Mouse (Mus musculus): ENCODE measurements around the gene Cfap299.
"Not testable (repeated sequence)": the region's sequence is repeated elsewhere in the genome, so short reads cannot be mapped to it uniquely, and the experiment has no call there.

Gene Cfap299

GRCm38 (mm10) chr5:98574711-98575470, 245.8 kb downstream of the Cfap299 start:
- ChIA-PET CTCF (no interaction called here), POLR2A (interaction anchor here in 1 of 4 experiments (0.5 to 1.8 kb wide), 2 partner anchors 15 to 203 kb away, joined by 3 read pairs; no protein-coding TSS in a partner anchor)

- ChIA-PET CTCF (no interaction called here), POLR2A (interaction anchor here in 1 of 4 experiments (1.8 kb wide), 1 partner anchor 15 kb away, joined by 3 read pairs; no protein-coding TSS in a partner anchor)
Measured at GRCm38 (mm10) chr5:98575471-98575834, 246.3 kb downstream of the Cfap299 start.

GRCm38 (mm10) chr5:98576538-98576937, 247.4 kb downstream of the Cfap299 start:
- CTCF ChIA-PET: not testable (repeated sequence)
- POLR2A ChIA-PET: interaction anchor here in 1 of 4 experiments (1.8 kb wide), 1 partner anchor 17 kb away, joined by 3 read pairs; no protein-coding TSS in a partner anchor

GRCm38 (mm10) chr5:98578398-98578797, 249.3 kb downstream of the Cfap299 start:
- ChIA-PET POLR2A (no interaction called here), CTCF (no interaction called here)

- ChIA-PET POLR2A (no interaction called here), CTCF (no interaction called here)
Measured at GRCm38 (mm10) chr5:98580811-98581210, 251.7 kb downstream of the Cfap299 start.

- ChIA-PET CTCF (no interaction called here), POLR2A (no interaction called here)
Measured at GRCm38 (mm10) chr5:98582051-98582450, 252.9 kb downstream of the Cfap299 start.

GRCm38 (mm10) chr5:98585915-98586314, 256.8 kb downstream of the Cfap299 start:
- CTCF ChIA-PET: no interaction called here
- POLR2A ChIA-PET: no interaction called here

GRCm38 (mm10) chr5:98613511-98613910, 284.4 kb downstream of the Cfap299 start:
- ChIA-PET POLR2A (interaction anchor here in 1 of 4 experiments (0.6 kb wide), 1 partner anchor 196 kb away, joined by 4 read pairs; no protein-coding TSS in a partner anchor), CTCF (no interaction called here)

GRCm38 (mm10) chr5:98616902-98617301, 287.8 kb downstream of the Cfap299 start:
- POLR2A ChIA-PET: no interaction called here
- CTCF ChIA-PET: no interaction called here

GRCm38 (mm10) chr5:98617416-98617815, 288.3 kb downstream of the Cfap299 start:
- CTCF ChIA-PET: no interaction called here

GRCm38 (mm10) chr5:98650345-98650744, 321.2 kb downstream of the Cfap299 start:
- ChIA-PET POLR2A (no interaction called here), CTCF (interaction anchor here in 1 of 4 experiments (1.0 kb wide), 1 partner anchor 306 kb away, joined by 3 read pairs; no protein-coding TSS in a partner anchor)

More at GRCm38 (mm10) chr5:98617416-98617815, 288.3 kb downstream of the Cfap299 start:
- POLR2A ChIA-PET: no interaction called here

GRCm38 (mm10) chr5:98651049-98651448, 321.9 kb downstream of the Cfap299 start:
- CTCF ChIA-PET: interaction anchor here in 1 of 4 experiments (1.0 kb wide), 1 partner anchor 307 kb away, joined by 3 read pairs; no protein-coding TSS in a partner anchor
- POLR2A ChIA-PET: no interaction called here

GRCm38 (mm10) chr5:98688254-98688653, 359.1 kb downstream of the Cfap299 start:
- POLR2A ChIA-PET: no interaction called here
- CTCF ChIA-PET: no interaction called here

GRCm38 (mm10) chr5:98692070-98692469, 363.0 kb downstream of the Cfap299 start:
- POLR2A ChIA-PET: no interaction called here
- CTCF ChIA-PET: interaction anchor here in 1 of 4 experiments (1.2 kb wide), 1 partner anchor 15 kb away, joined by 4 read pairs; no protein-coding TSS in a partner anchor

- ChIA-PET CTCF (no interaction called here), POLR2A (no interaction called here)
Measured at GRCm38 (mm10) chr5:98696336-98696735, 367.2 kb downstream of the Cfap299 start.

- POLR2A ChIA-PET: no interaction called here
- CTCF ChIA-PET: no interaction called here
Measured at GRCm38 (mm10) chr5:98703963-98704362, 374.9 kb downstream of the Cfap299 start.

GRCm38 (mm10) chr5:98706597-98706996, 377.5 kb downstream of the Cfap299 start:
- ChIA-PET CTCF (interaction anchor here (0.5 to 1.8 kb wide), 12 partner anchors 14 to 451 kb away, joined by 3 to 13 read pairs (median 4); no protein-coding TSS in a partner anchor), POLR2A (no interaction called here)

- CTCF ChIA-PET: no interaction called here
- POLR2A ChIA-PET: no interaction called here
Measured at GRCm38 (mm10) chr5:98715392-98715791, 386.3 kb downstream of the Cfap299 start.

GRCm38 (mm10) chr5:98732157-98733009, 403.3 kb downstream of the Cfap299 start:
- POLR2A ChIA-PET: no interaction called here
- CTCF ChIA-PET: interaction anchor here in 2 of 4 experiments (0.6 to 0.7 kb wide), 2 partner anchors 26 to 1698 kb away, joined by 3 to 4 read pairs; no protein-coding TSS in a partner anchor

GRCm38 (mm10) chr5:98733010-98733399, 403.9 kb downstream of the Cfap299 start:
- POLR2A ChIA-PET: no interaction called here
- CTCF ChIA-PET: interaction anchor here in 1 of 4 experiments (0.6 kb wide), 1 partner anchor 1699 kb away, joined by 3 read pairs; no protein-coding TSS in a partner anchor

Data from embryonic stem cell, embryonic (primary cell).